Mouse (Mus musculus) gastrocnemius, adult 8-10 months (tissue): ENCODE data around the gene Ces2g. TPM values are rescaled to one million over a fixed set of nuclear protein-coding genes. Genes with fewer than 3 reads are reported as not detected.

Source experiments
- DNase-seq, 2 experiments: peaks; one replicate each; pipeline ENCODE4 v3.0.0; 2022; ENCODE audit warnings: low spot score in 2 of 2
- total RNA-seq, 4 experiments: library from RNA; stranded (reverse); gene quantifications; 2 replicates each; pipeline ENCODE4 v1.2.4; 2022

The Ces2g gene
- under 1 TPM; 0.31 to 0.51 (median 0.36) TPM for total RNA-seq

GRCm38 (mm10) chr8:104961537-104961961 is at the start of gene Ces2g:
Gene Ces2g (plus strand): TSS chr8:104961718.
- DNase-seq, result no peak

GRCm38 (mm10) chr8:104925972-104926596 is 35.4 kb upstream of the Ces2g start, which contains the start of gene Ces2e:
Gene Ces2e (plus strand): TSS chr8:104926260.
- no peak for DNase-seq

- no peak for DNase-seq
Observed at GRCm38 (mm10) chr8:104927301-104927700, 34.2 kb upstream of the Ces2g start.

GRCm38 (mm10) chr8:104944665-104945064 is 16.9 kb upstream of the Ces2g start:
- DNase-seq, result no peak

GRCm38 (mm10) chr8:104947056-104947455 is 14.5 kb upstream of the Ces2g start, which contains the start of gene Ces2f:
Gene Ces2f (plus strand): TSS chr8:104947356.
- DNase-seq, result no peak

- DNase-seq, result no peak
Observed at GRCm38 (mm10) chr8:104949031-104949430, 12.5 kb upstream of the Ces2g start.

- no peak for DNase-seq
Observed at GRCm38 (mm10) chr8:104962229-104962901, 847 bp downstream of the Ces2g start.

- DNase-seq, result no peak
Observed at GRCm38 (mm10) chr8:104963375-104963894, 1.9 kb downstream of the Ces2g start.

- no peak for DNase-seq
Observed at GRCm38 (mm10) chr8:104984126-104984525, 22.6 kb downstream of the Ces2g start.

GRCm38 (mm10) chr8:104984942-104985341 is 23.4 kb downstream of the Ces2g start:
- no peak for DNase-seq

- DNase-seq, result no peak
Observed at GRCm38 (mm10) chr8:104998191-104998590, 36.7 kb downstream of the Ces2g start.

- no peak for DNase-seq
Observed at GRCm38 (mm10) chr8:104999183-104999582, 37.7 kb downstream of the Ces2g start.

- no peak for DNase-seq
Observed at GRCm38 (mm10) chr8:105000586-105000985, 39.1 kb downstream of the Ces2g start, which contains the start of gene Ces2h. Gene Ces2h (plus strand): TSS chr8:105000853.

GRCm38 (mm10) chr8:105010000-105010399 is 48.5 kb downstream of the Ces2g start:
- no peak for DNase-seq

GRCm38 (mm10) chr8:105011136-105011535 is 49.6 kb downstream of the Ces2g start:
- DNase-seq, result no peak

- no peak for DNase-seq
Observed at GRCm38 (mm10) chr8:105014391-105014790, 52.9 kb downstream of the Ces2g start.

Other genes with a start within 250 kb of the Ces2g start
- not detected for gene Ces2a, start 227.7 kb upstream of the Ces2g start, total RNA-seq
- gene Ces2b, start 130.1 kb upstream of the Ces2g start, total RNA-seq, result under 1 TPM in 1 of 4 experiments, not detected in 3; 0.09 TPM
- under 1 TPM; 0.27 to 0.80 (median 0.44) TPM for gene Ces2c, start 114.7 kb upstream of the Ces2g start, total RNA-seq
- gene Ces2e, start 35.5 kb upstream of the Ces2g start, total RNA-seq, result not detected
- gene Ces2f, start 14.4 kb upstream of the Ces2g start, total RNA-seq, result not detected
- not detected for gene Ces2h, start 39.1 kb downstream of the Ces2g start, total RNA-seq
- gene Ces3a, start 86.9 kb downstream of the Ces2g start, total RNA-seq, result not detected
- not detected for gene Ces3b, start 122.0 kb downstream of the Ces2g start, total RNA-seq
- not detected for gene Ces4a, start 170.1 kb downstream of the Ces2g start, total RNA-seq
- gene Cbfb, start 209.0 kb downstream of the Ces2g start, total RNA-seq, result 10 to 100 TPM; 87.8 to 96.8 (median 94.6) TPM